Mouse (Mus musculus): ENCODE results near the gene Itgav. TPM values are rescaled to one million over a fixed set of nuclear protein-coding genes. Genes with fewer than 3 reads are reported as not detected.

The Itgav gene
- polyA plus RNA-seq, 1 experiment from 2014 or later = 35.6 TPM

DNA sequence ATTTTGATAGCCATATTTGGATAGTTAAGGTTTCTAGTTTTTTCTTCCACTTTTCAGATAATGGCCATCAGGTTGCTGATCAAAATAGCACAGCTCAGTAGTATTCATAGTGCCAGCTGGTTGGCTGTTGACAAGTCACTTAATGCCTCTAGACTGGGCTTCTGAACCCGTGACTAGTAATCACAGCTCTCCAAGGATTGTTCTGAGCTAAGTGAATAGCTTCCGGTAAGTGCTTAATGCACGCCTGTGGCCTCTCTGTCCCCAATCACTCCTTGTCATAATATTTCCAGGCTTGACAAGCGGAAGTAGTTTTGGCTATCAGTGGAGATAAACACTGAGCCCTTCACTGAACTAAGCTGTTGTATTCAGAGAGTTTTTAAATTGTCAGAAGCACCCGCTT is 35.5 kb downstream of the Itgav start:
- no peak for DNase-seq (ENCODE audit: extremely low spot score, low spot score)
- no peaks in the 10 kb centered on the region for H3K9me3 ChIP-seq
- no peak overlapping the region for H3K4me3 ChIP-seq
- H3K27me3 ChIP-seq (ENCODE audit: poor library complexity, severe bottlenecking) = no peaks in the 10 kb centered on the region
- H3K36me3 ChIP-seq (replicated peaks) = peaks cover 22% of the 10 kb centered on the region
- peak overlapping the region; percentile 68; the same call in 1 of the 2 replicates for H3K27ac ChIP-seq
- WGBS = 67% methylated on average over 5 of the region's 5 CpGs
- peaks cover 16% of the 10 kb centered on the region for H3K4me1 ChIP-seq

GRCm38 (mm10) chr2:83760112-83760511 is 35.9 kb downstream of the Itgav start:
- DNase-seq (ENCODE audit: extremely low spot score, low spot score) = no peak
- Histone ChIP-seq H3K36me3 (replicated peaks) (peaks cover 22% of the 10 kb centered on the region), H3K27me3 (ENCODE audit: poor library complexity, severe bottlenecking) (no peaks in the 10 kb centered on the region), H3K4me1 (peaks cover 16% of the 10 kb centered on the region), H3K9me3 (no peaks in the 10 kb centered on the region), H3K27ac (no peak overlapping the region), H3K4me3 (no peak overlapping the region)
- 72% methylated on average over 1 of the region's 1 CpGs for WGBS

DNA sequence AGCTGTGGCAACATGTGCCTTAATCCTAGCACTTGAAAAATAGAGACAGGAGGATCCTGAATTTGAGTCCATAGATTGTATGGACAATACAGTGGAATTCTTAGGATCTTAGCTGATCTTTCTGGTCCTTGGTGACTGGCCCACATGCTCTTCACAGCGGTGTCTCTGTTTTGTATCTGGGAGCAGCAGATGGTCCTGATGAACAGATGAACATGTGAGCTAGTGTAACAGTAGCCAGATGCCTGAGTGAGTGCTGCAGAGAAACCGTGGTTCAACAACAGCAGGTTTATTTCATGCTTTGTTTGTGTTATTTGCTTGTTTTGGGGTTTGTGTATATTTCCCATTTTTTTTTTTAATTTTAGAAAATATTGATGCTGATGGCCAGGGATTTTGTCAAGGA is 37.3 kb downstream of the Itgav start:
- no peaks in the 10 kb centered on the region for H3K9me3 ChIP-seq
- peaks cover 16% of the 10 kb centered on the region for H3K4me1 ChIP-seq
- H3K4me3 ChIP-seq = no peak overlapping the region
- no peaks in the 10 kb centered on the region for H3K27me3 ChIP-seq (ENCODE audit: poor library complexity, severe bottlenecking)
- DNase-seq (ENCODE audit: extremely low spot score, low spot score) = no peak
- WGBS = 82% methylated on average over 2 of the region's 2 CpGs
- H3K27ac ChIP-seq = no peak overlapping the region
- peaks cover 20% of the 10 kb centered on the region for H3K36me3 ChIP-seq (replicated peaks)

DNA sequence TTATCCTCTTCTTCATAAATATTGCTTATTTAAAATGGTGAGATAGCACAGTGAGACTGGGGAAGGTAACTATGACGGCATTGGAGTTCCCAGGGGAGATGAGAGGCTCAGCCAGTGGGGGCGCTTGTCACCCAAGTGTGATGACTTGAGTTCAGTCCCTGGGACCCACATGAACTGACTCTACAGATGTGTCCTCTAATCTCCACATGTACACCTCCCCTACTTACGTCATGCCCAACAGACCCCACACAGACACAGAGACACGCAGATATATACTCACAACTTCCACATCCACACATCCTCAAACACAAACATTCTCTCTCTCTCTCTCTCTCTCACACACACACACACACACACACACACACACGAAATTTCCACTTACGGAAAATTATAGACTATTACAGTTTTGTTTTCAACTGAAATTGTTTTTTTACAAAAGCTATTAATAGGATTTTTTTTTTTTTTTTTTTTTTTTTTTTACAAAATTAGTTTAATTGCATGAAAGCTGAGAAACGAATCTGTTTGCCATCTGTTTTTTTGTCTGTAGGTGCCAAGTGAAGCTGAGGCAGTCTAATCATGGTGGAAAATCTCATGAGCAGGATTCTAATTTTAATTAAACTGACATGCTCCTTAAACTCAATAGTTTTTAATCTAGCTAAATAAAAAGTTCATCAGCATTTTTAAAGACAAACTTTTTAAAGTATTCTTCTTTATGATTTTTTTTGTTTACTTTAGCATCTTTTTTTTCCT is 38.1 kb downstream of the Itgav start:
- 88% methylated on average over 7 of the region's 7 CpGs for WGBS

DNA sequence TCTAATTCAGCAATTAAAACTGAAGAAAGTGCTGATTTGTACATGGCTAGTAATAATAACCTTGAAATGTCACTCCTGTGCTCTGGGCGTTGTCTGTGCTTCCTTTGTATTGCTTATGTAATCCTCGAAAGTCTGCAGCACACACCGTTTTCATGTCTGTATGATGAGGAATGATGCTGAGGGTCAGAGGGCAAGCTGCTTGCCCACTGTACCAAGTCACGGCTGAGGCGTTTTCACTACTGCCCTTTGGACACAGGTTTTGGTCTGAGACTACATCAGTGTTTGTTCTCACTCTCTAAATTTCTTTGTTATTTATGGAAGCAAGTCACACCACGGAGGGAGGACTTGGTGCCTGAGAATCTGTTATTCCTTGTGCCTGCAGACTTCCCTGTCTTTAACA is 41.9 kb downstream of the Itgav start:
- WGBS = 92% methylated on average over 6 of the region's 6 CpGs
- H3K36me3 ChIP-seq (replicated peaks) = peaks cover 39% of the 10 kb centered on the region
- DNase-seq (ENCODE audit: extremely low spot score, low spot score) = no peak
- H3K4me3 ChIP-seq = no peak overlapping the region
- no peaks in the 10 kb centered on the region for H3K27me3 ChIP-seq (ENCODE audit: poor library complexity, severe bottlenecking)
- H3K9me3 ChIP-seq = no peaks in the 10 kb centered on the region
- H3K27ac ChIP-seq = no peak overlapping the region
- H3K4me1 ChIP-seq = no peaks in the 10 kb centered on the region

More for the DNA sequence above, 38.1 kb downstream of the Itgav start:
- H3K4me3 ChIP-seq = no peak overlapping the region
- peaks cover 16% of the 10 kb centered on the region for H3K4me1 ChIP-seq
- no peak overlapping the region for H3K27ac ChIP-seq
- no peaks in the 10 kb centered on the region for H3K27me3 ChIP-seq (ENCODE audit: poor library complexity, severe bottlenecking)
- H3K36me3 ChIP-seq (replicated peaks) = peaks cover 19% of the 10 kb centered on the region
- no peak for DNase-seq (ENCODE audit: extremely low spot score, low spot score)
- H3K9me3 ChIP-seq = no peaks in the 10 kb centered on the region

DNA sequence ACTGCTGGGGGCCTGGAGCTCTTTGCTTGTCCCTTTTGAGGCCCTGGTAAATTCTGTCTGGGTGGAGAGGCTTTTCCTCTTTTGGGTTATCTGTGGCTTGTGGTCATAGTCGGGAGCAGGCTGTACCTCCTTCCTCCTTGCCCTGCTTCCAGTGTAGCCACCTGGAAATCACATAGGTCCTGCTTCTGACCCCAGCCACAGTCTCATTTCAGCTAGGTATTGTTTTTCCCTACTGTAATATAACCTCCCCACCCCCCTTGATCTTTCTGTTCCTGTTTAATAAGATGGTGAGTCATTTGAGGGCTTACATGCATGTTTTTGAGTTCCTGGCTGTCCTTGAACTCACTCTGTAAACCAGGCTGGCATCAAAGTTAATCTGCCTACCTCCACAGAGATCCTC is 42.7 kb downstream of the Itgav start:
- Histone ChIP-seq H3K9me3 (no peaks in the 10 kb centered on the region), H3K27me3 (ENCODE audit: poor library complexity, severe bottlenecking) (no peaks in the 10 kb centered on the region), H3K4me1 (no peaks in the 10 kb centered on the region), H3K36me3 (replicated peaks) (peaks cover 42% of the 10 kb centered on the region), H3K4me3 (no peak overlapping the region), H3K27ac (no peak overlapping the region)
- DNase-seq (ENCODE audit: extremely low spot score, low spot score) = no peak
- WGBS = 89% methylated on average over 1 of the region's 1 CpGs

DNA sequence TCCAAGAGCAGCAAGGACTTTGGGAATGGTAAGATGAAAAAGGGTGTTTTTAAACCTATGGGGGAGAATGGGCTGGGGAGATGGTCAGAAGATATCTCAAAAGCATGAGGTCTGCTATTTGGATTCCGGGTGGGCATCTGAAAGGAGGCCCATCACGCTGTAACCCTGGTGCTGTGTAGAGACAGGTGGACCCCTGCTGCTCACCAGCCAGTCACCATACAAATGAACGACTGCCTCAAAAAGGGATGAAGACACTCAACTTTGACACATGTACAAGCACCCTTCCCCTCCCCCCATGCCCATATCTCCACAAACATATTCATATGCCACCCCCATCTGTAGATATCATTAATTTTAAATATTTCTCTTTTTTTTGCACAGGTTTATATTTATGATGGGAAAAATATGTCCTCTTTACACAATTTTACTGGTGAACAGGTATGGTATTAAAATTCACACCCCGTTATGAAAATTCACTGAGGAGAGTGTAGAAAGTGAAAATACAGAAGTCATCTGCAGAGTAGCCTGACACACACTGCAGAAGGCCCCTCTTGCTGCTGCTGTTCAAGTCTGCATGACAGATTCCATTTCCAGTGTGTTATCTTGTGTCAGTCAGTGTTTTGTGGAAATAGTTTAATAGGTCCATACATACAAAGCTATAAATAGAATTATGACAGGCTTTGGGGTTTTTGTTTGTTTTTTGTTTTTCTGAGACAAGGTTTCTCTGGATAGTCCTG is 44.3 kb downstream of the Itgav start:
- no peaks in the 10 kb centered on the region for H3K27me3 ChIP-seq (ENCODE audit: poor library complexity, severe bottlenecking)
- no peaks in the 10 kb centered on the region for H3K4me1 ChIP-seq
- no peak overlapping the region for H3K27ac ChIP-seq
- no peaks in the 10 kb centered on the region for H3K9me3 ChIP-seq
- WGBS = 92% methylated on average over 4 of the region's 4 CpGs
- no peak overlapping the region for H3K4me3 ChIP-seq
- DNase-seq (ENCODE audit: extremely low spot score, low spot score) = no peak
- peaks cover 55% of the 10 kb centered on the region for H3K36me3 ChIP-seq (replicated peaks)

DNA sequence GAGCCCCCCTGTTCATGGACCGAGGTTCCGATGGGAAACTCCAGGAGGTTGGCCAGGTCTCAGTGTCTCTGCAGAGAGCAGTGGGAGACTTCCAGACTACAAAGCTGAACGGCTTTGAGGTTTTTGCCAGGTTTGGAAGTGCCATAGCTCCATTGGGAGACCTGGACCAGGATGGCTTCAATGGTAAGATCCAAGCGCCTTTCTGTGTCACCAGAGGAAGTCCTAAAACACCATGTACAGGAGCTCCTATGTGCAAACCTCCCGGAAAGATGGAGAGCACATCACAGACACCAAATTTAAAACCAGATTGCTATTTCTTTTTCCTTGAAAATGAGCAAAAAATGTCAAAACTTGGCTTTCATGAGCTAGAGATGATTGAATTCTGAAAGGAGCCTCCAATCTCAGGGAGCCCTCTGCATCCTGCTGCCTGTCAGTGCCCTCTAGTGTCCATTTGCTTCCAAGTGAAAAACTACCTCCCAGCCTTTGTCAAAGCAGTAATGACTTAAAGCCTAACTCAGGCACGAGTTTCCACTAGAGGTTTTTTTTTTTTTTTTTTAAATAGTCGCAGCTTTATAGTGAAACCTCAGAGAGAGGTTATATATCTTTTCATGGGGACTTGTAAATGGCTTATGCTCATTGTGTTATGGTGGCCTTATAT is 47.1 kb downstream of the Itgav start:
- Histone ChIP-seq H3K27me3 (ENCODE audit: poor library complexity, severe bottlenecking) (no peaks in the 10 kb centered on the region), H3K27ac (no peak overlapping the region), H3K9me3 (no peaks in the 10 kb centered on the region), H3K4me3 (no peak overlapping the region), H3K4me1 (no peaks in the 10 kb centered on the region), H3K36me3 (replicated peaks) (peaks cover 74% of the 10 kb centered on the region)
- 66% methylated on average over 7 of the region's 7 CpGs for WGBS
- DNase-seq (ENCODE audit: extremely low spot score, low spot score) = no peak

DNA sequence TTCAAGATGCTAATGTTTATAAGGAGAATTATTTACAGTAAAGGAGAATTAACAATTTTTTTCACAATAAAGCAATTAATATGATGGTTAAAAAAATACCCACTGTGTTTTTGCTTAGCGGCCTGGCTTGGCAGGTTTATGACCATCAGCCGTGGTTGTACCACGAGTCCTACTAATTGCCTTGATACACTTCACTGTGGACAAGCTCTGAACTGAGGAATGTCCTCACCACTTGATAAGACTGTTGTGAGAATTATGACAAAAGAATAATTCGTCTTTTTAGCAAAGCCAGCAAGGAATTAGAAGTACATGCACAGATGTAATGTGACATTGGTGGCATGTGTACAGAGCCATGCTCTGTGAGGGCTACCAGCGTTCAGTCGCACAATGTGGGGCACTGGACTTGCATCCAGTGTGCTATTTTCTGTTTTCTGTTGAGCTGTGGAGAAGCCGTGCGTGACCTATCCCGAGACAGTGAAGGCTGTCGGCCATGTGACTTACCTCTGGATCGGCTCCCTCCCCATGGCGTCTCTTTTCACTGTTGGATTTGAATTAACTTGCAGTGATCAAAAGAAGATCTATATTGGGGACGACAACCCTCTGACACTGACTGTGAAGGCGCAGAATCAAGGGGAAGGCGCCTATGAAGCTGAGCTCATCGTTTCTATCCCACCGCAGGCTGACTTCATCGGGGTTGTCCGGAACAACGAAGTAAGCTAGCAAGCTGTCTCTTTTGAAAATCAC is 67.3 kb downstream of the Itgav start:
- H3K4me1 ChIP-seq = peaks cover 5% of the 10 kb centered on the region
- no peak overlapping the region for H3K27ac ChIP-seq
- WGBS = 85% methylated on average over 20 of the region's 20 CpGs
- DNase-seq (ENCODE audit: extremely low spot score, low spot score) = no peak
- H3K27me3 ChIP-seq (ENCODE audit: poor library complexity, severe bottlenecking) = no peaks in the 10 kb centered on the region
- peaks cover 73% of the 10 kb centered on the region for H3K36me3 ChIP-seq (replicated peaks)
- no peak overlapping the region for H3K4me3 ChIP-seq
- no peaks in the 10 kb centered on the region for H3K9me3 ChIP-seq

- peaks cover 5% of the 10 kb centered on the region for H3K4me1 ChIP-seq
- DNase-seq (ENCODE audit: extremely low spot score, low spot score) = no peak
- no peak overlapping the region for H3K27ac ChIP-seq
- no peaks in the 10 kb centered on the region for H3K27me3 ChIP-seq (ENCODE audit: poor library complexity, severe bottlenecking)
- no peaks in the 10 kb centered on the region for H3K9me3 ChIP-seq
- no peak overlapping the region for H3K4me3 ChIP-seq
- 84% methylated on average over 4 of the region's 4 CpGs for WGBS
- peaks cover 79% of the 10 kb centered on the region for H3K36me3 ChIP-seq (replicated peaks)
Measured at GRCm38 (mm10) chr2:83792102-83792501, 67.9 kb downstream of the Itgav start.

DNA sequence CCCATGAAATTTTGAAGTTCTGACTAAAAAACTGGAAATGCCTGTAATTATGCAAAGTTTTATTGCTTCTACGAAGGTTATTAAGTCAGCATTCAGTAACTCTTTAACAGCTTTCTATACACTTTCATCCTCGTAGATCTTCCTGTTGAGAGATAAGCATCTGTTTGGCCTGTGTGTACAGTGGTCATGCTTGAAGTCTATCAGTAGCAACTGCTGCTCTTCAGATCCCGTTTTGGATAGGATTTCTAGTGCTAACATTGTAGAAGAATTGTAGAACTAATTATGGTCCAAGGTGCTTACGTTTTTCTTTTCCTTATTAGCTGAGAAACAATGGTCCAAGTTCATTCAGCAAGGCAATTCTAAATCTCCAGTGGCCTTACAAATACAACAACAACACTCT is 71.6 kb downstream of the Itgav start:
- no peak for DNase-seq (ENCODE audit: extremely low spot score, low spot score)
- H3K4me1 ChIP-seq = peaks cover 5% of the 10 kb centered on the region
- H3K27me3 ChIP-seq (ENCODE audit: poor library complexity, severe bottlenecking) = no peaks in the 10 kb centered on the region
- H3K27ac ChIP-seq = no peak overlapping the region
- H3K4me3 ChIP-seq = no peak overlapping the region
- H3K36me3 ChIP-seq (replicated peaks) = peaks cover 91% of the 10 kb centered on the region
- no peaks in the 10 kb centered on the region for H3K9me3 ChIP-seq
- WGBS = 87% methylated on average over 4 of the region's 4 CpGs

DNA sequence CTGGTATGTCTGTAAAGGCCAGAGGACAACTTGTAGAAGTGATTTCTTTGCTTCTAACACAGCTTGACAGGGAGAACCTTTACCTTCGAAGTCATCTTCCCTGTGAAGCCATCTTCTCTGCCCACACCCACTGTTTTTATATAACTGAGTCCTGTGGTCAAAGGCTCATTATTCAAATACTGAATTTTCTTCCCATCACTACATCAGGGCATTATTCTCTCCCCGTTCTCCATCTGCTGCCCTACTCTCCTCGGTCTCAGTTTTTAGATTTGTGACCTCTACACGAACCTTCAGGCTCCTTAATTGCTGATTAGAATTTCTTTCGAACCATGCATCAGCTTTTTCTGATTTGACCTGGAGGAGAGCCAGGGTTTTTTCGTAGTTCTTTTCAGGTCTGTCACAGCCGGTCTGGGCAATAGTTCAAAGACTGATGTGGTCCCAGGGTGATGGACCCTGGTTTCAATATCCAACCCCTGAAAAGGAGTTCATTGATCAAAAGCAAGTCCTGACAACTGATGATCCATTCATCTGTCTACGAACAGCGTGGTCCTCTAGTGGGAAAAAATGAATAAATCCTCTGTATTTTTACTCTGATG is 73.8 kb downstream of the Itgav start:
- Histone ChIP-seq H3K27ac (no peak overlapping the region), H3K36me3 (replicated peaks) (peaks cover 94% of the 10 kb centered on the region), H3K9me3 (no peaks in the 10 kb centered on the region), H3K4me1 (no peaks in the 10 kb centered on the region), H3K27me3 (ENCODE audit: poor library complexity, severe bottlenecking) (no peaks in the 10 kb centered on the region), H3K4me3 (no peak overlapping the region)
- no peak for DNase-seq (ENCODE audit: extremely low spot score, low spot score)
- WGBS = 78% methylated on average over 9 of the region's 9 CpGs

Measured in forebrain, embryonic 10.5 days (tissue).